Mouse (Mus musculus): Measurements from ENCODE around the gene Polr2h.

Polr2h gene

DNA sequence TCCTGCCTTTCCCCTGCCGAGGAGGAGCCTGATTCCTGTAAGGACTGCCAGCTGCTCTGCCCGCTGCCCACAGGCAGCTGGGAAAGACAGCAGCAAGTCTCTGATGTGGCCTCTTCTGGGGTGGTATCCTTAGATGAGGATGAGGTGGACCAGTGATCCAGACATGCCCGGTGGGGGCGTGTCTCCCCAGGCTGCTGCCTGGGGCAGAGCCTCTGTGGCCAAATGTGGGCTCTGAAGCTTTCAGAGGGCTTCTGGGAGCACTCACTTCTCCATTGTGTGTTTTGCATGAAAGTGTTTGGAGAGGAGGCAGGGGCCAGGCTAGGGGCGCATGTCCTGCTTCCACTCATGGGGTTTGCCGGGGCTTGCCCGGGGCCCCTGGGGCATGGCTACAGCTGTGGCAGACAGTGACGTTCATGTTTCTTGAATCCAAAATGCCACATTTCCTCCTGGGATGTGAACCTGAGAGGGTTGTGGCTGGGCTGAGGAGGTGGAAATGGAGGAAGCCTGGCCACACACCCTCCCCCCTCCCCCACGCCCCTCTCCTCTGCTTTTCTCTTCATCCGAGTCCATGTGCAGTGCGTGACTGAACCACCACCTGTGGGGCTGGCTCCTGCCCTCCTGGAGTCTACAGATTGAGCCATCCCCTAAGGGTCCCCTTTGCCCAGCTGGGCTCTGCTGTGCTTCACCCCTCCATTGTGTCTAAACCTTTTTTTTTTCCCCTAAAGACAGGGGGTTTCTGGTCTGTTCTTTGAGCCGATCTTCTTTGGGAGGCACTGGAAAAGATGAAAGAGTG, 15.5 kb upstream of the Polr2h start:
- in situ Hi-C loops (cut with MboI, MseI): no loop called here

DNA sequence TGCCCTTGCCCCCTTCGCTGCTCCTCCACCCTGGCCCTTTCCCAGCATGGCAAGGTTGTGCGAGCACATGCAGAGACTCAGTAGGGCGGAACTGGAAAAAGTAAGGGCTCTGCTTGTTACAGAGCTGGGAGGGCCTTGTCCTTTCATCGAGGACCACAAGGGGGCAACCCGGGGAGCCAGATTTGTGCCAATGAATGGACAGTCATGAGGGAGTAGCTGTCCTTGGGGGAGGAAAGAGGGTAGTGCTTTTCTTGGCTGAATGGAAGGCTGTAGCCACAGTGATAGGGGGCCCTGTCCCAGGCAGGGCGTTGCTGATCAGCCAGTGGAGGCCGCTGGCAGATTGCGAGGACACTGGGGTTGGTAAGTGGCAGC, 15.0 kb upstream of the Polr2h start:
- in situ Hi-C loops (cut with MboI, MseI): no loop called here

DNA sequence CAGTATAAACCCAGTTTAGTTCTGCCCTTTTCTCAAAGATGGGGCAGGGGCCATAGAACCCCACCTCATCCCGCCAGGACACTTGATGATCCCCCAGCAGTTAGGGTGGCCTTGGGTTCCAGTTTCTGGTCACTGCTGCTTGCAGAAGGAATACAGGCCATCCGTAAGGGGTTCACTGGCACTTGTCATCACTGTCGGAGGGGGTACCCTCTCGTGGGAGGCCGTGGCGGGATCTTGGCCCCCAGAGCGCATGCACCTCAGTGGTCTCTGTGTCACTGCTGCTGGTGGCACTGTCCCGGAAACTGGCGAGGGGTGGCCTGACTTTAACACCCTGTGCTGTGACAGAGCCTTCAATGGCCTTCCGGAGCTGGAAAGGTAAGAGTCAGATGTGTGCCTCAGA, 14.4 kb upstream of the Polr2h start:
- in situ Hi-C loops (cut with MboI, MseI): no loop called here

DNA sequence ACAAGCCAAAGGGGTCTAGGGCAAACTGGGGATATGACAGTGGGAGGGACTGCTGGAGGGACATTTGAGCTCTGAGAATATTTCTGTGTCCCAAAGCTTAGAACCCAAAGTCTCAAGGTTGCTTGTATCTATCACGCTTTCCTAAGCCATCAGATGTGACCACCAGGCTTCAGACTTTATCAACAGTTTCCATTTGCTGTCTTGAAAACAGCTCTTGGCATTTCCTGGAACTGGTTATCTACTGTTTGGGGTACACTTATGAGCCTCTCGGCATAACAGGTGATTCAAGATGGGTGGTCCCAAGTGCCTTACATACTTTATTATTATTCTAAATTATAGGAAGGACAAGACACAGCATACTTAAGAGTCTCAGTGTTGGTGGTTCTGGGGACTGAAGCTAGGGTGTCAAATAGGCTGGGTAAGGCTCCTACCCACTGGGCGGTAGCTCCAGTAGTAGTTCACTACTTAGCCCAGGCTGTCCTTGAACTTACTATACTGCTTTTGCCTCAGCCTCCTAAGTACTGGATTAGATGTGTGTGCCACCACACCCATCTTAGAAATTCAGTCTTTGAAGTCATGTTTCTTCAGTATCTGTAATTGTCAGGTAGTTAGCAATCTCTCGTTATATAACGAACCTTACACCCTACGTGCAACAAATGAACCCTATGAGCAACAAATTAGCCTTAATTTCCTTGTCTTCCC, 13.6 kb upstream of the Polr2h start:
- in situ Hi-C loops (cut with MboI, MseI): no loop called here

DNA sequence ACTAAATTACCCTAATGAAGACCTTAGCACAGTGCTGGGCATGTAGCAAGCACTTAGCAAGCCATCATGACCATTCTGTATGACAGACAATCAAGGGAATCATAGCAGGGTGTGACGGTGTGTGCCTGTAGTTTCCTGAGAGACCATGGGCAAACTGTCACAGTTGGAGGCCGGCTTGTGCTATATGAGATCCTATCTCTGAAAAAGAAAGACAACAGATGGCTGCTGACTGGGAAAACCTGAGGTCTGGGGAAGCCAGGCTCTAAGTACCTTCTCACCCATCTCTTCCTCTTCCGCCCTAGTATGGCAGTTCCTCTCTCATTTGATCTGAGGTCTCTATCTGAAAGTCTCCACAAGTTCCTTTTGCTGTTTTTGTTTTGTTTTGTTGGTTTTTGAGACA, 11.7 kb upstream of the Polr2h start:
- in situ Hi-C loops (cut with MboI, MseI): no loop called here

DNA sequence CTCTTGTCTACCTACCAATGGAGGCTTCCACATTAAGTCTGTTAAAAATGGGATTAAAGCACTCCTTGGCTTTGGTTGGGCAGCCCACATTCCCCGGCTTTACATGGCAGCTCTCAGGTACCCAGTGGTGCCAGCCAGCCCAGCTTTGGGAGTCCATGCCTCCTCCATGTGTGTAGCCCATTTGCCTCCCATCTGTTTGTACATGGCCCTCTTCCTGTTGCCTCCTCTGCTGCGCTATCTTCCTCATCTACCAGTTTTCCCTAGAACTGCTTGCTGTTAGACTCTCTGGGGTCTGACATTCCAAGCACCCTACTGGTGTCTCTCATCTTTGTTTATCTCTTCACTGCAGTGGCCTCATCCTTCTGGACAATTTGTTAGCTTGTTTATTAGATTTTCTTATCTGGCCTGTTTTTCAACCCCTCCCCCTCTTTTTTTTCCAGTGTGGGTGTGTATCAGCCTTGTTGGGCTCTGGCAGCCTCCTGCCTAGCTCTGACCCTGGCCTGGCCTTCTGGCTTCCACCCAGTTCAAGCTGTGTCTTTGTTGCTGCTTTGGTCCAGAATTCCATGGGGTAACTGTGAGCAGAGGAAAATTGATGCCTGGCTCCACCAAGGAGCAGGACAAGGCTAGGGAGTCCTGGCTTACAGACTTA, 10.9 kb upstream of the Polr2h start:
- in situ Hi-C loops (cut with MboI, MseI): no loop called here

DNA sequence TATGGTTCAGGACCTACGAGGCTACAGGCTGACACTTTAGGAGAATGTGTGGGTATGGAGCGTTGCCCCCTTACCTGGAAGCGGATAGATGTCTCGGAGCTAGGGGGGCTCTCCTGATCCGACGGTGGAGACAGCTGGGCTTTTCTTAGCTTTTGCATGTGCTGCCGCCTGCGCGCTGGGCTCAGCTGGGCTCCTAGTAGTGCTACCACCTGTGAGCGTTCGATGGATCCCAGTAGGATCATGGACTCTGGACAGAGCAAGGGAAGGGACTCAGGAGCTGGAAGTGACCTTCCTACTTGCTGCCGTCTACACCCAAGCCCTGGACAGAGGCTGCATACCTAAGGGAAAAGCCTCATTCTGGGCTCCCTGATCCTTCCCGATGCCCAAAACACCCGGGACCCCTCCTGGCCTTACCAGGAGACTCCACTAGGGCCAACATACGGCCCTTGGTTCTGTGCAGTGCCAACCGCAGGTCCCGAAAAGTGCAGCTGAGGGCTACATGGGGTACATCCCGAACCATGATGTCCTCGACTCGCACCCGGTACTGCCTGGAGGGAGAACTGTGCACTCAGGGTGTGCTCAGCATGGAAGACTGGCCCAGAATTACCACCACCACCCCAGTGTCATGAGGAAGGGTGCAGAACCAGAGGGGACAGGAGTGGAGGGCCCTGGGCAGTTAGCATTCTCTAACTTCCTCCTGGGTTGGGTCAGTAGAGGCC, 9.1 kb upstream of the Polr2h start:
- in situ Hi-C loops (cut with MboI, MseI): no loop called here

DNA sequence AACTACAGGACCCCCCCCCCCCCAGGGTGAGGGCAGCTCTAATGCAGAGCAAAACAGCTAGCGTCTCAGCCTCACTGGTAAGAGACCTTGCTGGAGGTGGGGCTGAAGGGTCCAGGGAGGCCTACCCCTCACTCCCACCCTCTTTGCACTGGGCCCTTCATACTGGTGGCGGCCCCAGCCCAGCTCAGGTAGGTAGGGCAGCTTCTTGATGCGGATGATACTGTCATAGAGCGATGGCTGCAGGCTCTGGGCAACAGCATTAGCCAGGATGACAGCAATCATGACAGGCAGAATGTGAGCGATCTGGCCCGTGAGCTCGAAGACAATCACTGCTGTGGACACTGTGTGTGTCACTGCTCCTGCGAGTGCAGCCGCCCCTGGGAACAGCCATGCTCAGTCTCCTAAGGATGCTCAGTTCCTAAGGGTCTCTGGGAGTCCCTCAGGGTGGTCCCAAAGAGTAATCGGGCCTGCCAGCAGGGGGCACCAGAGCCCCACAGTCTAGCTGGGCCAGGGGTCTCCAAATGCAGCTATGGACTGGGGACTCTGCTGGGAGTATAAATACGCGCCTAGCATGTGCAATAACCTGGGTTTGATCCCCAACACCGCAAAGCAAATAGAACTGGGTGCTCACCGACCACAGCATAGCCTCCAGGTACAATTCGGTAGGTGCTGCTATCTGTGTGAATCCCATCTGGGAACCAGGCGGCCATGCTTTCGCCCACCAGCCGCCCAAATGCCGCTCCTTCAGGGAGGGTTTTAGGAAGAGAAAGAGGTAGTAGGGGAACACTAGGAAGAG, 8.3 kb upstream of the Polr2h start:
- in situ Hi-C loops (cut with MboI, MseI): no loop called here

DNA sequence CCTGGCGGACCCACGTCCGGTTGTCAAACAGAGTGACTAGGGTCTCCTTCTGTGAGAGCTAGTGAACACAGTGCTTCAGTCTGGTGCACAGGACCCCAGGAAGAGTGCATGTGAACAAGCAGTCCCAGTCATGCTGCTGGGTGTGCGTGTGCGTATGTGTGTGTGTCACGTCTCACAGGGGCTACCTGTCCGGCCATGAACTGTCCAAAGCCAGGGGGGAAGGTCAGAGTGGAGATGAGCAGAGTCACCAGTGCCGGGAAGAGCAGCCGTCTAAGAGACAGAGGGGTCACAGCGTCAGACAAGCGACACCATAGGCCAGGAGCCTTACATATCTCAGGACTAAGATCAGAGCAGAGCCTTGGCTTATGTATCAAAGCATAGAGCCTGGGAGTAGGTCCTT, 7.1 kb upstream of the Polr2h start:
- in situ Hi-C loops (cut with MboI, MseI): loop anchor here (5.0 kb wide), 1 partner anchor 88 kb away; the partner anchor contains the start of gene Camk2n2

DNA sequence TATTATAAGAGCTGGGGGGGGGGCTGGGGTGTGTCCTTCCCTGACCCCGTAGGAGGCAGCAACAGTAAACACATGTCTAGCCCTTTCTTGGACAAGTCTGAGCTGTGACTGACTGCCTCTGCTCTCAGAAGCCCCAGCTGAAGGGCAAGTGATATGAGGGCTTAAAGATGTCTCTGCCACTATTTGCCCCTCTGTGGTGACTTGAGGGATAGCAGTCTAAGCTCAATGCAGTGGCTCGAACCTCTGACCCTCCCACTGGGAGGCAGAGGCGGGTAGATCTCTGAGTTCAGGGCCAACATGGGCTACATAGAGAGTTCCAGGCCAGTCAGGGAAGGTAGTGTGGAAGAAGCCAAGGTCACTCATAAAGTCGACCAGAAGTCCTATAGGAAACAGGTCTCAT, 6.7 kb upstream of the Polr2h start:
- in situ Hi-C loops (cut with MboI, MseI): loop anchor here (5.0 kb wide), 1 partner anchor 89 kb away; the partner anchor contains the start of gene Camk2n2

DNA sequence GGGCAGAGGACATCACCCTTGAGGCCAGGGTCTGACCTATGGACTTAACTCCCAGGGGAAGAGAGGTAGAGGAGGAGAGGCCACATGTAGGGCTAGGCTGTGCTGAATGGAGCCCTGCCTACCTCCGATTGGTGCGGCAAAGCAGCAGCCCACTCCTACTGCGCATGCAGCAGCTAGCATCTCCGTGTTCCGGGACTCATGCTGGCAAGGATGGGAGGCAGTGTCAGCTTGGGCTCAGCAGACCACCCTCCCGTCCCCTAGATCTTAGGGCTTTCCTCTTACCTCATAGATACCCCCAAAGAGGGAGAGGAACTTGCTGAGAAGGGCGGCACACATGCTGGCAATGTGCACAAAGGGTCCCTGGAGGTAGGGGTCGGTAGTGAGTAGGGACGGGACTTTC, 5.3 kb upstream of the Polr2h start:
- in situ Hi-C loops (cut with MboI, MseI): loop anchor here (5.0 kb wide), 1 partner anchor 90 kb away; the partner anchor contains the start of gene Camk2n2

DNA sequence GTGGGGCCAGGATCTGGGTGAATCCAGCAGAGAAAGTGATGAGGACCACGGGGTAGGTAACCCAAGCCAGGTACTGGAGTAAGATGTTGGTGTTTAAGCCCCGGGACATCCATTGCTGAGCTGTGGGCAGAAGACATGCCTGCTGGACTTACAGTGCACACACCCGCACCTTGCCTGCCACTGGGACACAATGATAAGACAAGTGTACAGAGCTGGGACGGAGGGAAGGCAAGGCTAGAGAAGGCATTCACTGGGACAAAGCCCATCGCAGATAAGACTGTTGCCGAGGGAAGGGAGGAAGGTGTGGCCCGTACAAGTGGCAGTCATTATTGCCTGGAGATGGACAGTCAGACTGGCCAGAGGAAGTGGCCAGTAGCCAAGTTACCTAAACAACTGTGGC, 4.6 kb upstream of the Polr2h start:
- in situ Hi-C loops (cut with MboI, MseI): loop anchor here (5.0 kb wide), 1 partner anchor 91 kb away; the partner anchor contains the start of gene Camk2n2

DNA sequence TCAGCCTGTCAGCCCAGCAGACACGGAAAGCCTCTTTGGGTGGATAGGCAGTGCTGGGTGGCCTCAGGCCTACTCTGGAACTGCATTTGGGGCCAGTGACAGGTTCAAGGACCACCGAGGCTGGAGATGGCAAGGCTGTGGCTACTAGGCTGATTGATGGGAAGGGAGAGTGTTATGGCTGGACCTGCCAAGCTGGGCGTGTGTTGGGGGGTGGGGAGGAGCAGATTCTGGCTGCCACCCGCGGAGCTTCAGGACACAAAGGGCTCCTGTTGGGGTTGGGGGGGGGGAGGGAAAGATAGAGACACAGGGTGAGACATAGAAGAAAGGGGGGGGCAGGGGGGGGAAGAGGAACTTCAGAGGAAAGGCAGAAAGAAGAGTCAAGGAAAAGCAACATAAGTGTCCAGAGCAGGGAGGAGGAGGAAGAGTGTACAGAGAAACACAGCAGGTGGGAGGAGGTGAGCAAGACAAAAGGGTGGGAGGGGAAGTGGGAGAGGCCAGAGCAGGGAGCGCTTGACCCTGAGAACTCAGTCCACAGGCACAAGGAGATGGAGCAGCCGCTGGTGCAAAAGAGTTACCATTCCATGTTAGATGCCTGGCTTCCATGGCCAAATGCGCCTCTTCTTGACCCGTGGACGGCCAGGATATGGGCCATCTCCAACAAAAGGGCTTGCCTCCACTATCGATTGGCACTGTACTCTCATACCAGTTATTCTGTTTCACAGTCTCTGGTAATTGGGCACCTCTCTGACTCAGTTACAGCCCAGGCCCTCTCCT, 3.0 kb upstream of the Polr2h start:
- in situ Hi-C loops (cut with MboI, MseI): loop anchor here (5.0 kb wide), 1 partner anchor 92 kb away; the partner anchor contains the start of gene Camk2n2

DNA sequence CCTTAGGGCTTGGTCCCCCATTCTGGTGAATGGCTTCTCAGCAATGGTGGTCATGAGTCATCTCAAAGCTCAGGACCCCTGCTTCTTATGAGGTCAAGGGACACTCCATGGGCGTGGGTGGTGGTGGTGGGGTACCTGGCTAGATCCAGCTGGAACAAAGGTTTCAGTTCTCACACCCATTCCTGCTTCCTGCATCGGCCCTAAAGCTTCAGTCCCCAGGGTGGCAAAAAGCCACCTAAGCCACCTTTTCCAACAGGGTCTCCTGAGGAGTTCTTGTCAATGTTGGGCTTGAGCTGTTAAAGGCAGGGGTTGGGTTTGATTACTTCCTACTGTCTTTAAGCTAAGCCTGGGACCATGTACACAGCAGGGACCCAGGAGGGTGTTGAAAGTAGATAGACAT, 2.3 kb upstream of the Polr2h start:
- in situ Hi-C loops (cut with MboI, MseI): no loop called here

DNA sequence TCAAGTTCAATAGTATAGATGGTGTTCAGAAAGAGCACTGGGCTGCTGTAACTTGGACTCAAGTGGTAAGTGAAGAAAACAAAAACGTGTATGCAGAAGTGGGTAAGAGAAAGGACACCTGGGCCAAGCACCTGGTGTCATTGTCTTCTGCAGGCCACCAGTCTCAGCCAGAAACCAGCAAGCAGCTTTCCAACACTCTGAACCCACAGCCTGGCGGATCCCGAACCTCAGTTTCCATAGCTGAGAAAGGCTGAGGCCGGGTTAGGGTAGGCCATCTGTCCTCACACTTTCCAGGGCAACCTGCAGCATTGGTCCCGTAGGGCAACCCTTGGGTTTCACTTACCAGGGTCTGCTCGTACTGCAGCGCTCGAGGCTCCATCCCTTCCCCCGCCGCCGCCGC, 1.9 kb upstream of the Polr2h start:
- in situ Hi-C loops (cut with MboI, MseI): no loop called here

DNA sequence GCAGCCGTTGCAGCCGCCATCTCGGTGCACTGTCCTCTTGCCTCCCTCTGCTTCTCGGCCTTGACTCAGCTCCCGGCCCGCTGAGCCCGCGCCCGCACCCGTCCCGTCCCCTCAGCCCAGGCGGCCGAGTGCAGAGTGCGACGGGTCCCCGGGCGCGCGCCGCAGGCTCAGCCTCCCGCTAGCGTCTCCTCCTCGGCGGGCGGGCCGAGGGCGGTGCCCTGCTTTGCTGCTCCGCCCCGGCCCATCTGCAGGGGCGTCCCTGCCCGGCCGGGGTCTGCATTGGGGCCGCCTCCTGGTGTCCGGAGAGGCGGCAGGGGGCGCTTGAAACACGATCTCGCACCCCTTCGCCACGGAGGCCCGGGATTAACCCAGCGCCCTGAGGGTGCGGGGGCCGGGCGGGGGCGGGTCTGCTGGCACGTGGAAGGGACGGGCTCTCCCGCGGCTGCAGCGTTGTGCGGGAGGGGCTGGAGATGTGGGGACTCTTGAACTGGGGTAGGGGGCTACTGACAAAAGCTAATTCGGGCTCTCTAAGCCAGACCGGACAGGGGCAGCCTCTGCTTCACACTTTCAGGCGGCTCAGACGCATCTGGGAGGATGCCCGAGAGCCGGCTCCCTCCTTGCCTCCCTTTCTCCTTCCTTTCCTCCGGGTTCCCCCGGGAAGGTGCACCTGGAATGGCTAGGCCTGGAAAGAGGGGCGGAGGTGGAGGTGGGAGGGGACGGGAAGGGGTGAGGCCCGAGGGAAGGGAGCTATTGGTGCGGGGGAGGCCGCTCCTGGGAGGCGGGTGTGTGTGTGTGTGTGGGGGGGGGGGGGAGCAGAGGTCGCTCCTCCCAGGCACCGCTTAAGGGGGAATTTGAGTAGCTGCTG, 1.3 kb upstream of the Polr2h start:
- in situ Hi-C loops (cut with MboI, MseI): no loop called here

DNA sequence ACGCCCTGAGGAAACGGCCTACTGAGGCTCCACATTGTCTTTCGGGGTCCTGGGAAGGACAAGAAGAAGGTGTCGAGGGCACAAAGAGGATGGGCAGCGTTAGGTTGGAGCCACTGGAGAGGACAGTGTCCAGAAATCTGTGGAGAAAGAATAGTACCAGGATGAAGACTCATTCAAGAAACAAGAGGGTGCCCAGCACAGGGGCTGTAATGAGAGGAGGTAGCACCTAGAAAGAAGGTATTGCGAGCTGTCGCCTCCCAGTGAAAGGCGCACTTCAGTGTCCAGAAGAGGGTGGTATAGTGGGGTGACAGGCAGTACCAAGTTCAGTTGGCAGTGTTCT, 654 bp upstream of the Polr2h start:
- in situ Hi-C loops (cut with MboI, MseI): no loop called here

DNA sequence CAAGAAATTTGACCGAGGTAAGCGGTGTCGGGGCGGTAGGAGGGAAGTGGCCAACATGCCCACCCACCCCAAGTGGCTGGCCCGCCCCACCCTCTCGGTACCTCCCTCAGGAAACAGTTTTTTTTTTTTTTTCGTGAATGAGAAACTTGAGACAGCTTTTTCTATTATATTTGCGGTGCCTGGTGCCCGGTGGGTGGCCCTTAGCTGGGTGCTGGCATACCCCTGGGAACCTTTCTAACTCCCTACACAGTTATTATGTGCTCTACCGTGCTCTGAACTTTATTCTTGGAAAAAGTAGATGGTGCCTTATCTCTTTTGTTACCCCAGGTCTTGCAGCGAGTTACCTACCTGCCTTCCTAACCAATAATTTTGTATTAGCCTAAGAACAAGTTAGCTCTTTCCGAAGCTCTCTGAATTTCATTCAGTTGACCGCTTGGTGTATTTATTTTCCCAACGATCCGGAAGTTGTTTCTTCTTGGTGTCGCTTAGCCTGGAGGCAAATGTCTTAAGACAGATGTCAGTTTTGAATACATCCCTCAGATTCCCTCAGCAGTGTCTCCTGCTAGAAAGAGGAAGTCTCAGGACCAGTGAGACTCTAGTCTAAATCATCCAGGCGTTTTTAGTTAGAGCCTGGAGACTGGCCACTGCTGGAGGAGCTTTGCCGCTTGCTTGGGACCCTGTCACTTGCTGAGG, 659 bp downstream of the Polr2h start:
- in situ Hi-C loops (cut with MboI, MseI): no loop called here

DNA sequence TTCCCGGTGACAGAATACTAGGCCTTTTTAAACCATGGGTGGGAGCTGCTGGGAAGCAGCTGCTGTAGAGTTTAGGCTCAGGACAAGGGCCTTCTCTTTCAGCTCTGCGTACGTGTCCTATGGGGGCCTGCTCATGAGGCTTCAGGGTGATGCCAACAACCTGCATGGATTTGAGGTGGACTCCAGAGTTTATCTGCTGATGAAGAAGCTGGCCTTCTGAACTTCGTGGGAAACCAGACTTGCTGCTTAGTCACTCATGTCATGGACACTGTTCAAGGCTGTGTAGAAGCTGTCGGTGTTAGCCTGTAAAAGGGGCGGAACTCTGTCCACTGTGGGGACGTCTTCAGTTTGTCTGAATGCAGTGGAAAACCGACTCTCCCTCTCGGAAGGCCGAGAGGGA, 4.3 kb downstream of the Polr2h start:
- in situ Hi-C loops (cut with MboI, MseI): no loop called here

All from T-helper 1 cell (primary cell).